Mouse (Mus musculus) adrenal gland, adult 2 months (tissue): ENCODE data around the gene Brd3. TPM values are rescaled to one million over a fixed set of nuclear protein-coding genes. Genes with fewer than 3 reads are reported as not detected.

Experiments used
- DNase-seq: peaks from one replicate; pipeline ENCODE4 v3.0.0; 2021
- polyA plus RNA-seq: library from polyadenylated mRNA; depleted of rRNA; stranded (reverse); fragments of >200 nt; gene quantifications from 2 replicates; pipeline ENCODE4 v1.2.3, GENCODE M21; 2012
- total RNA-seq, 2 experiments: library from RNA; stranded (reverse); gene quantifications; 2 replicates each; pipeline ENCODE4 v1.2.3; 2021

Gene Brd3
- total and polyA plus RNA-seq, 3 experiments = 56.9 to 61.6 (median 59.3) TPM

- DNase-seq = peak; percentile 9
Observed at GRCm38 (mm10) chr2:27471170-27471584, 36.3 kb downstream of the Brd3 start.

- no peak for DNase-seq
Observed at GRCm38 (mm10) chr2:27470535-27470934, 36.9 kb downstream of the Brd3 start.

GRCm38 (mm10) chr2:27469991-27470355 is 37.5 kb downstream of the Brd3 start:
- DNase-seq = peak; percentile 71

GRCm38 (mm10) chr2:27469292-27469990 is 38.0 kb downstream of the Brd3 start:
- DNase-seq = peak; percentile 2

- DNase-seq = no peak
Observed at GRCm38 (mm10) chr2:27462901-27463300, 44.6 kb downstream of the Brd3 start.

- peak; percentile 23 for DNase-seq
Observed at GRCm38 (mm10) chr2:27461881-27462660, 45.4 kb downstream of the Brd3 start.

GRCm38 (mm10) chr2:27460651-27461050 is 46.8 kb downstream of the Brd3 start:
- DNase-seq = peak; percentile 87

GRCm38 (mm10) chr2:27460163-27460562 is 47.3 kb downstream of the Brd3 start:
- no peak for DNase-seq

GRCm38 (mm10) chr2:27459735-27460134 is 47.7 kb downstream of the Brd3 start:
- no peak for DNase-seq

GRCm38 (mm10) chr2:27450226-27450625 is 57.2 kb downstream of the Brd3 start:
- peak; percentile 89 for DNase-seq

GRCm38 (mm10) chr2:27447782-27448181 is 59.7 kb downstream of the Brd3 start:
- no peak for DNase-seq

GRCm38 (mm10) chr2:27446812-27447211 is 60.6 kb downstream of the Brd3 start:
- DNase-seq = peak; percentile 87

GRCm38 (mm10) chr2:27445910-27446309 is 61.6 kb downstream of the Brd3 start:
- DNase-seq = no peak

GRCm38 (mm10) chr2:27443450-27443708 is 64.1 kb downstream of the Brd3 start:
- DNase-seq = no peak

GRCm38 (mm10) chr2:27442708-27443449 is 64.6 kb downstream of the Brd3 start:
- DNase-seq = no peak

GRCm38 (mm10) chr2:27441767-27442707 is 65.4 kb downstream of the Brd3 start, which contains the start of gene Brd3os:
Gene Brd3os (plus strand): TSS chr2:27442324.
- DNase-seq = peak; percentile 98

GRCm38 (mm10) chr2:27438281-27438680 is 69.2 kb downstream of the Brd3 start:
- no peak for DNase-seq

GRCm38 (mm10) chr2:27437876-27438275 is 69.6 kb downstream of the Brd3 start:
- peak; percentile 66 for DNase-seq

GRCm38 (mm10) chr2:27432599-27432998 is 74.9 kb downstream of the Brd3 start:
- DNase-seq = no peak

- no peak for DNase-seq
Observed at GRCm38 (mm10) chr2:27430621-27431020, 76.8 kb downstream of the Brd3 start.

GRCm38 (mm10) chr2:27428071-27428470 is 79.4 kb downstream of the Brd3 start:
- DNase-seq = peak; percentile 84
